Mouse (Mus musculus) C2C12 (cell line): ENCODE results near the gene Epas1.

Experiments used
- CEBPB ChIP-seq: IDR thresholded peaks from one replicate; pipeline ENCODE4 v1.6.1; 2011; ENCODE audit warnings: low read depth, mild to moderate bottlenecking, control low read depth, moderate library complexity
- CTCF ChIP-seq: IDR thresholded peaks from one replicate; pipeline ENCODE4 v1.5.1; 2011; ENCODE audit not compliant: control insufficient read depth, insufficient read depth, insufficient read length
- FOSL1 ChIP-seq: IDR thresholded peaks from one replicate; pipeline ENCODE4 v1.8.0; 2011; ENCODE audit warnings: mild to moderate bottlenecking, low read length; ENCODE audit not compliant: poor library complexity, insufficient read depth, severe bottlenecking
- MAX ChIP-seq: IDR thresholded peaks from one replicate; pipeline ENCODE4 v1.6.1; 2011; ENCODE audit warnings: mild to moderate bottlenecking, control low read depth
- MYOD1 ChIP-seq: IDR thresholded peaks from one replicate; pipeline ENCODE4 v1.6.1; 2011; ENCODE audit warnings: low read depth; ENCODE audit not compliant: control insufficient read depth, insufficient read length
- MYOG ChIP-seq: IDR thresholded peaks from one replicate; pipeline ENCODE4 v1.6.1; 2011; ENCODE audit not compliant: control insufficient read depth, insufficient read length; ENCODE audit errors: extremely low read depth
- USF1 ChIP-seq: IDR thresholded peaks from one replicate; pipeline ENCODE4 v1.6.1; 2011; ENCODE audit warnings: low read depth, mild to moderate bottlenecking, control low read depth, moderate library complexity

DNA sequence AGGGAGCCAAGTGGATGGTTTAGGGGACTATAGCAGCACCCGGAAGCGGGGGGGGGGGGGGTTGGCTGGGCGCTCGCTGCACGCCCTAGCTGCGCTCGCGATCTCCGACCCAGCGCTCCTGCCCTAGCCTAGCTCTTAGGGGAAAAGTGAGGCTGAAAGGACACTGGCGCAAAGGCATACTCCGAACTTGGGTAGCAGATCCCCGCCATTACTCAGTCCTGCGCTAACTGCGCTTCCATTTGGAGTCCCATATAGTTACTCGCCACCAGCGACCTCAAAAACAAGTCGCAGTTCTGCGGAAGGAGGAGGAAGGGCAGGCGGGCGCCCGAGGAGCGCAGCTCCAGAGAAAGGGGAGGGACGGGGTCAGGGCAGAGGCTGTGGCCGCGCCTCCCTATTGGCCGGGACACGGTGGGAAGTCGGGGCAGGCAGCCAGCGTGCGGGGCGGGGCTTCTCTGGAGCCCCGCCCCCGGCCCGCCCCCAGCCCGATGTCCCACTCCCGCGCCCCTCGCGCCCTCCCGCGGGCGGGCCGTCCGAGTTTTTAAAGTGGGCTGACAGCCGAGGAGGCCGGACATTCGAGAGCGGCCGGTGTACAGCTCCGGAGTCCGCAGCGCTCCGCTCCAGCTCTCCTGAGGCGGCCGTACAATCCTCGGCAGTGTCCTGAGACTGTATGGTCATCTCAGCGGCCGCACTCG lies at the start of gene Epas1:
- TF ChIP-seq CTCF (no peak), MAX (no peak), MYOG (no peak), CEBPB (no peak), MYOD1 (no peak), FOSL1 (no peak), USF1 (no peak)
